Mouse (Mus musculus) midbrain, embryonic 15.5 days (tissue): ENCODE results near the gene Eepd1. TPM values are rescaled to one million over a fixed set of nuclear protein-coding genes. Genes with fewer than 3 reads are reported as not detected.
A peak's percentile ranks its signal among the peaks of the same experiment; 100 is the strongest.

Experiments used
- ATAC-seq: fragments of 200-750 bp; cut with Nextera tagmentation; replicated peaks from 2 replicates; pipeline ENCODE4 v1.8.0; 2017; ENCODE audit warnings: moderate TSS enrichment
- H3K27ac ChIP-seq: fragments of 300-500 bp; sonication (generic); 2 replicates; pipeline ENCODE4 v1.5.1; 2015; ENCODE audit warnings: mild to moderate bottlenecking, inconsistent platforms
- H3K27me3 ChIP-seq: fragments of 300-500 bp; sonication (generic); replicated peaks from 2 replicates; pipeline ENCODE4 v1.6.1; 2015; ENCODE audit warnings: inconsistent platforms
- H3K36me3 ChIP-seq: fragments of 300-500 bp; sonication (generic); replicated peaks from 2 replicates; pipeline ENCODE4 v1.6.1; 2015; ENCODE audit warnings: inconsistent platforms
- H3K4me1 ChIP-seq: fragments of 300-500 bp; sonication (generic); 2 replicates; pipeline ENCODE4 v1.6.1; 2015; ENCODE audit warnings: inconsistent platforms
- H3K4me2 ChIP-seq: fragments of 300-500 bp; sonication (generic); 2 replicates; pipeline ENCODE4 v1.6.1; 2015; ENCODE audit warnings: inconsistent platforms, mild to moderate bottlenecking, moderate library complexity
- H3K4me3 ChIP-seq: fragments of 300-500 bp; sonication (generic); 2 replicates; pipeline ENCODE4 v1.5.1; 2015; ENCODE audit warnings: mild to moderate bottlenecking, inconsistent platforms
- H3K9ac ChIP-seq: fragments of 300-500 bp; sonication (generic); 2 replicates; pipeline ENCODE4 v1.6.1; 2015; ENCODE audit warnings: mild to moderate bottlenecking, inconsistent platforms
- H3K9me3 ChIP-seq: fragments of 300-500 bp; sonication (generic); 2 replicates; pipeline ENCODE4 v1.6.1; 2016; ENCODE audit warnings: inconsistent platforms
- WGBS: fragments of 180-500 bp; shearing (Covaris S2); methylation state at CpG from one replicate; pipeline ENCODE4 v1.1.7; 2015; ENCODE audit warnings: mixed read lengths; 5-methylcytosine and 5-hydroxymethylcytosine counted together
- polyA plus RNA-seq: library from polyadenylated mRNA; unstranded; fragments of >200 nt; fragmentation: Nextera tagmentation; extraction: Ambion mirVana; gene quantifications from 2 replicates; pipeline ENCODE4 v1.2.1, GENCODE M21; 2015

Gene Eepd1
- polyA plus RNA-seq, 1 experiment from 2014 or later, result 9.4 TPM

DNA sequence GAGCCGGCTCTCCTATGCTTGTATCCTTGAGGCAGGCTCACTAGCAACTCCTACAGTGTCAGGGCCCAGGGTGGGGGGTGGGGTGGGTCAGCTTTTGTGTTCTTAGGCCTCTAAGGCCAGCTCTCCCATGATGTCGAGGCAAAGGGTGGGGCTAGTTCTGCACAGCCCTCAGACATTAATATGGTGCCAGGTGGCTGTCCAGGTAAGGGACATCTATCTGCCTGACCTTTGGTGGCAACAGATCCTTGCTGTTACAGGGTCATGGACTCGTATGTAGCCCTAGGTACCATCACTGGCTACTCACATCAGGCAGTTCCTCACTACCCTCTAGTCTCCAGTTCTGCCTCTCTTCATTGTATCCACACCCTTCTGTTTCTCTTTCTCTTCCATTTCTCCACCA lies 87.4 kb downstream of the Eepd1 start:
- H3K9ac ChIP-seq, result no peak overlapping the region
- H3K9me3 ChIP-seq, result no peaks in the 10 kb centered on the region
- no peak overlapping the region for H3K27ac ChIP-seq
- no peaks in the 10 kb centered on the region for H3K36me3 ChIP-seq
- no peak for ATAC-seq
- H3K4me1 ChIP-seq, result peaks cover 6% of the 10 kb centered on the region; the same call in 1 of the 2 replicates
- 79% methylated on average over 3 of the region's 3 CpGs for WGBS
- H3K4me2 ChIP-seq, result no peak overlapping the region
- H3K4me3 ChIP-seq, result no peak overlapping the region
- H3K27me3 ChIP-seq, result no peaks in the 10 kb centered on the region

DNA sequence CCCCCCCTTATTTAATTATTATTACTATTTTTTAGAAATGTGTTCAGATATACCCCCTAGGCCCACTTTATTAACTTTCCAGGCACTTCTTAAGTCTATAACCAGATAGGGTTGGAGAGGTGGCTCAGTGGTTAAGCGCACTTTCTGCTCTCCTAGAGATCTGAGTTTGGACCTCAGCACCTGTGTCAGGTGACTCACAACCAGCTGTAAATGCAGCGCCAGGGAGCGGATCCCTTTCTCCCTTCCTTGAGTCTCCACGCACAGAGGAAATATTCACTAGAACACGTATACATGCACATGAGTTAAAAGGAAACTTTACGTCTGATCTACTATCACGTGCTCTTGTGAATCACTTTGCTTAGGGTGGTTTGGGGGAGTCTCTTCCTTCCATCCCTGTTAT lies 88.7 kb downstream of the Eepd1 start:
- no peak overlapping the region for H3K4me3 ChIP-seq
- no peak for ATAC-seq
- H3K27me3 ChIP-seq, result no peaks in the 10 kb centered on the region
- no peak overlapping the region for H3K9ac ChIP-seq
- H3K4me2 ChIP-seq, result no peak overlapping the region
- peaks cover 6% of the 10 kb centered on the region; the same call in 1 of the 2 replicates for H3K4me1 ChIP-seq
- no peaks in the 10 kb centered on the region for H3K9me3 ChIP-seq
- no peak overlapping the region for H3K27ac ChIP-seq
- WGBS, result 96% methylated on average over 7 of the region's 7 CpGs
- no peaks in the 10 kb centered on the region for H3K36me3 ChIP-seq

DNA sequence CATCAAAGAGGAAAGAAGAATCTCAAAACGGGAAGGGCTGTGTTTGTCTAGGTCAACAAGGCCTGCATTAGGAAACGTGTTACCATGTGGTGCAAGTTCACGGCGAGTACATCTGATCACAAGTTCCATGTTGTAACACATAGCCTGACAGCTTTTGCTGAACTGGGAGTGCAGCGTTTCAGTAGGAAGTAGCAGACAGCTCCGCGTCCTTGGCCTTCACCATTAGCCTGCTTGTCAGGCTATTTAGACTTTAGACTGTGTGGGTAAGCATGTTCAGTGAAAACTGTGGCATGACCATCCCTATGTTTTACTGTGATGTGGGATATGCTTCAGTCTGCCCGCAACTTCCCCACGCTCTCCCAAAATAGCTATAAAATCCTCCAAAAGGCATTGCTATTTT lies 89.1 kb downstream of the Eepd1 start:
- Histone ChIP-seq H3K36me3 (no peaks in the 10 kb centered on the region), H3K9ac (no peak overlapping the region), H3K27me3 (no peaks in the 10 kb centered on the region), H3K27ac (no peak overlapping the region), H3K4me1 (peaks cover 6% of the 10 kb centered on the region; the same call in 1 of the 2 replicates), H3K4me2 (no peak overlapping the region), H3K9me3 (no peaks in the 10 kb centered on the region), H3K4me3 (no peak overlapping the region)
- no peak for ATAC-seq
- WGBS, result 89% methylated on average over 9 of the region's 9 CpGs

DNA sequence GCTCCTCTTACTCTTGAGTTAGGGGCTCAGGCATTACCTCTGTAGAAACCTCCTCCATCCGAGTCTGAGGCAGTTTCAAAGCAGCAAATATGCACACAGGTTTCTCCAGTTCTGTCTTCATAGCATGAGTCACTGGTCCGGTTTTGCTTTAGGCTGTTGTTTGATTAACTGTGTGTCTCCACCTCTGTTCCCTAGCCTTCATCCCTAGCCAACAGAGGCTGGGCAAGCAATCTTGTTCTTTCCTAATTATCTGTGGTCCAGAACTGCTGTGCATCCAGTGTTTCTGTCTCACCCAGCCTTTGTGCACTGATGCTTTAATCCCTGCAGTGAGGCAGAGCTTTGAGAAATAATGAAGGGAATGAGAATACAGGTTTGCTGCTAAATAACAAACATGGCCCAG lies 90.0 kb downstream of the Eepd1 start:
- ATAC-seq, result peak; percentile 62
- H3K36me3 ChIP-seq, result no peaks in the 10 kb centered on the region
- 43% methylated on average over 2 of the region's 2 CpGs for WGBS
- H3K27ac ChIP-seq, result no peak overlapping the region
- no peaks in the 10 kb centered on the region for H3K9me3 ChIP-seq
- H3K4me1 ChIP-seq, result peaks cover 6% of the 10 kb centered on the region; the same call in 1 of the 2 replicates
- H3K9ac ChIP-seq, result no peak overlapping the region
- no peaks in the 10 kb centered on the region for H3K27me3 ChIP-seq
- no peak overlapping the region for H3K4me3 ChIP-seq
- no peak overlapping the region for H3K4me2 ChIP-seq

DNA sequence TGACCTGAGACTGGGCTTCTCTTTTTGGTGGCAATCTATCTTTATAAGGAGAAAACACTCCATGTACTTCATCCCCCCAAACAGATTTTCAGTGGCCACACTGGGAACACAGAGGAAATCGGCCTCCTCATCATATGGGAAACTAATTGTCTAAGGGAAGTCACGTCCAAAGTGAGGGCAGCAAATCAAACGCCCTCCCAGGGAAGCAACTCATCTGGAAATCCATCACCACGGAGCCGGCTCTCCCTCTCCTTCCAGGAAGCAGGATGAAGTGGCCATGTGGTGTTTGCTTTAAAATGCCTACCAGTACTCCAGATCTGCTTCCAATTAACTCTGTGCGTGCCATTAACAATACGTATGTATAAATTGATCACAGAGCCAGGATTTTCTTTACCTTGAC lies 92.4 kb downstream of the Eepd1 start:
- no peaks in the 10 kb centered on the region for H3K27me3 ChIP-seq
- no peak for ATAC-seq
- no peak overlapping the region for H3K9ac ChIP-seq
- WGBS, result 54% methylated on average over 7 of the region's 7 CpGs
- H3K27ac ChIP-seq, result no peak overlapping the region
- no peak overlapping the region for H3K4me2 ChIP-seq
- H3K4me3 ChIP-seq, result no peak overlapping the region
- peaks cover 6% of the 10 kb centered on the region; the same call in 1 of the 2 replicates for H3K4me1 ChIP-seq
- H3K36me3 ChIP-seq, result no peaks in the 10 kb centered on the region
- no peaks in the 10 kb centered on the region for H3K9me3 ChIP-seq

DNA sequence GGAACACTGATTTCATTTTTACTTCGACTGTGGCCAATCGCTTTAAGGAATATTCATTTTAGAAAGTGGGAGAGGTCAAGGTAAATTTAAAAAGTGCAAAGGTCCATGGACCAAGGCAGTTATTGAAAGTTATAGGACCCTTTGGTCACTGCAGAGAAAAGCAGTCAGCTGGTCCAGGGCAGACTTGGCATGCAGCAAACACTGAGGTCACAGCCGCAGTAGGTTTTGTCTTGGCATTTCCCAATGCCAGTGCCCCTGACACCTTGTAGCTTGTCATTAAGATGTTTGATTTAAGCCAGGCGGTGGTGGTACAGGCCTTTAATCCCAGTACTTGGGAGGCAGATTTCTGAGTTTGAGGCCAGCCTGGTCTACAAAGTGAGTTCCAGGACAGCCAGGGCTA lies 92.8 kb downstream of the Eepd1 start:
- Histone ChIP-seq H3K36me3 (no peaks in the 10 kb centered on the region), H3K27ac (no peak overlapping the region), H3K27me3 (no peaks in the 10 kb centered on the region), H3K9me3 (no peaks in the 10 kb centered on the region), H3K4me1 (peaks cover 6% of the 10 kb centered on the region; the same call in 1 of the 2 replicates), H3K9ac (no peak overlapping the region), H3K4me3 (no peak overlapping the region), H3K4me2 (no peak overlapping the region)
- ATAC-seq, result no peak
- 77% methylated on average over 4 of the region's 4 CpGs for WGBS

DNA sequence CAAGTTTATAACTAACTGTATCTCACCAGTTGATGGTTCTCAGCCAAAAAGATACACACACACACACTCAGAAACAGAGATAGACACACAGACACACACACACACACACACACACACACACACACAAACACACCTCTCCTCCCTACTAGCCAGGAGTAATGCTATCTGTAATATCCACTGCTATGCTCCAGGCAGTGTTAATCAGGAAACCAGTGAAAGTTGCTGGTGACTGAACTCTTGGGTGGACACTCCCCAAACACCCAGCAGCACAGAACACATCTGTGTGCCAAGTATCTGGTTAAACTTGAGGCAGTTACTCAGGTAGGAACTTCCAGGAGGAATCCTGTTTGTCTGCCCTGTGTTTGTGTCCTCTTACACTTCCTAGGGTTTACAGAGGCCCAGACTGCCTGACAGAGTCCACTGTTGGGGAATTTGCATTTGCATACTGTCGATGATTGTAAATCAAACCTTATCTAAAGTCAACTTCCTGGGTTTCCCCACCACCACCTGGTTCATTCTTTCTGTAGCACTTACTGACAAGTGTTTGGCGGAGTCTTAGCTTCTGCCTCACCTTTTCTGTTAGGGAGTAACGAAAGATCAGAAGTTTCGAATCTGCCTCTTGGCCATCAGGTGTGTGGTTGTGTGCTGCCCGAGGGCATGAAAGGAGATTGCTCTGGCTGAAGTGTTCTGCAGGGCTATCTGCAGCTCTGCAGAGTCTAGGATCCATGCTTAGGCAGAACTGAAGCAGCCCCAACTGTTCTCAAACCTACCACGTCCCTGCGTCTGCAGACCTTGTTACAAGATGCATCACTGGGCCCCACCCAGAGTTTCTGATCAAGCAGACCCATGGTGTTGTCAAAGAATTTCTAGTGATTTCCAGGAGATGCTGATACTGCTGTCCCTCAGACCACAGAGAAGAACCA lies 97.6 kb downstream of the Eepd1 start:
- Histone ChIP-seq H3K4me3 (no peak overlapping the region), H3K27me3 (no peaks in the 10 kb centered on the region), H3K9ac (no peak overlapping the region), H3K27ac (no peak overlapping the region), H3K9me3 (no peaks in the 10 kb centered on the region), H3K4me2 (no peak overlapping the region), H3K36me3 (no peaks in the 10 kb centered on the region), H3K4me1 (no peaks in the 10 kb centered on the region)
- 92% methylated on average over 7 of the region's 7 CpGs for WGBS
- ATAC-seq, result no peak

DNA sequence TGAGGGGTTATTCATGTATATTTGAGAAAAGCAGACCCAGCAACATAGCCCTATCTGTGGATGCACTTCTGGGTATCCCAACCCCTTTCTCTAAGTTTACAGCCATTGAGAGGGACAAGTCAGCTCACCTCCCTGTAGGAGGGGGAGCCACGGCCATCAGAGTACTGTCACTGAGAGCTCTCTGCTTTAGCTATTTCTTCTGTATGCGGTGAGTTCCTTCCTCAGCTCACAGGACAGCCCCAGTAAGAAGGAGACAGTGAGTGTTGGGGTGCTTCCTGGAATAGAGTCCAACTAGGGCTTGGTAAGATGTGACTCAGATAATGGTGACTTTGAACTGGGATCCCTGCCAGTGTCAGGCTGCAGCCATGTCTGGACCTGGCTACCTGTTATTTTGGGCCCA lies 102.3 kb downstream of the Eepd1 start:
- H3K36me3 ChIP-seq, result no peaks in the 10 kb centered on the region
- 93% methylated on average over 2 of the region's 2 CpGs for WGBS
- H3K4me2 ChIP-seq, result no peak overlapping the region
- no peak for ATAC-seq
- no peaks in the 10 kb centered on the region for H3K27me3 ChIP-seq
- no peaks in the 10 kb centered on the region for H3K4me1 ChIP-seq
- H3K9ac ChIP-seq, result no peak overlapping the region
- no peaks in the 10 kb centered on the region for H3K9me3 ChIP-seq
- no peak overlapping the region for H3K27ac ChIP-seq
- H3K4me3 ChIP-seq, result no peak overlapping the region

DNA sequence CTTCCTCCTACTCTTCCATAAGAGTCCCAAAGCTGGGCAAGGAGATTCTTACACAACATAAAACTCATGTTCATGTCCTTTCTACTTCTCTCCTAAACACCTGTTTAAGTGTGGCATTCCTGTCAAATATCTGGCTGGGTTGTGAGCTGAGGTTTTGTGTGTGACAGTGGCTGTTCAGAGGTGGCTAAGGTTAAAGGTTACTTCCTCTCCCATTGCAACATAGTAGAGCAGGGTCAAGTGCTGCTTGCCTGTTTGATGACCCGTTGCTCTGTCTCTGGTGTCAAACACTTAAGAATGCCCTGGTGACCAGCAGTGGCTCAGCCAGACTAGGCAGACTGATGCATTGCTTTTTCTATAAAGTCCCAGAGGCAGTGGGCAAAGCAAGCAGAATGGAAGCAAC lies 104.3 kb downstream of the Eepd1 start:
- no peak overlapping the region for H3K27ac ChIP-seq
- no peaks in the 10 kb centered on the region for H3K27me3 ChIP-seq
- no peaks in the 10 kb centered on the region for H3K4me1 ChIP-seq
- H3K4me3 ChIP-seq, result no peak overlapping the region
- H3K9ac ChIP-seq, result no peak overlapping the region
- no peak for ATAC-seq
- WGBS, result 79% methylated on average over 1 of the region's 1 CpGs
- no peak overlapping the region for H3K4me2 ChIP-seq
- H3K9me3 ChIP-seq, result no peaks in the 10 kb centered on the region
- no peaks in the 10 kb centered on the region for H3K36me3 ChIP-seq

DNA sequence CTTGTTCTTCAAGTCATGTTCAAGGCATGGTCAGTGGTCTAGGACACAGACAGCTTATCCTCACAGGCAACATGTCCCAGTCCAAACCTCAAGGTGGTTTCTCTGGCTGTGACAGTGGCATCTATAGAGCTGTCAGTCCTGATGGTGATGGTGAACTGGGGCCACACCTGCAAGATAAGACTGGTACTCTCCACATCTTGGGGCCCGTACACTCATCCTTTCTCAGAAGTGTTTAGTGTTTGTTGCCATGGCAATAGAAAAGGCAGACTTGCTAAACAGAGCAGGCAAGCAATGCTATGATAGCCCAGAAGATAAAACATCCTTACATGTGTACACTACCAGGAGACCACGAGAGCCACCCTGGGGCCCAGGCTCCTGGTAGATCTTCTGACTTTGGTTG lies 107.2 kb downstream of the Eepd1 start:
- no peak for ATAC-seq
- peaks cover 7% of the 10 kb centered on the region for H3K4me1 ChIP-seq
- H3K27me3 ChIP-seq, result no peaks in the 10 kb centered on the region
- no peak overlapping the region for H3K27ac ChIP-seq
- WGBS, result 92% methylated on average over 2 of the region's 2 CpGs
- no peaks in the 10 kb centered on the region for H3K36me3 ChIP-seq
- no peaks in the 10 kb centered on the region for H3K9me3 ChIP-seq
- no peak overlapping the region for H3K4me3 ChIP-seq
- H3K4me2 ChIP-seq, result no peak overlapping the region
- H3K9ac ChIP-seq, result no peak overlapping the region

DNA sequence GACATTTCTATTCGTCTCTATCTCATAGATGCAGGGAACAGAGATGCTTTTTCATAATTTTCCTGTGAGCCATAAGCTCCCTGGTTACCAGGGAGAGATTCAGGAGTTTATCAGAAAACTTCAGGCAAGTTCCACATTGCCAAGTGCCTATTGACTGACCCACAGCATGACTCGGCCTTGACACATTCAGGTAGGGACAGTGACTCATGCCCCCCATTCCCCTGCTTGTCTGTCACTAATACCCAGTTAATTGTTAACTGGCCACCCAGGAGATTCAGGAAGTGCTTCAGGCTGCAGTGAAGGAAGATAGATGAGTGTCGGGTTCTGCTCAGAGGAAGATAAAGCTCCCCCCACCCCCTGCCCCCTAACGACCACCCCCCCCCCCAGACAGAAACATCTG lies 109.4 kb downstream of the Eepd1 start:
- H3K27me3 ChIP-seq, result no peaks in the 10 kb centered on the region
- H3K4me3 ChIP-seq, result no peak overlapping the region
- WGBS, result 65% methylated on average over 4 of the region's 4 CpGs
- H3K4me1 ChIP-seq, result peaks cover 7% of the 10 kb centered on the region
- no peak overlapping the region for H3K9ac ChIP-seq
- no peaks in the 10 kb centered on the region for H3K36me3 ChIP-seq
- no peak overlapping the region for H3K4me2 ChIP-seq
- ATAC-seq, result no peak
- H3K27ac ChIP-seq, result no peak overlapping the region
- no peaks in the 10 kb centered on the region for H3K9me3 ChIP-seq

DNA sequence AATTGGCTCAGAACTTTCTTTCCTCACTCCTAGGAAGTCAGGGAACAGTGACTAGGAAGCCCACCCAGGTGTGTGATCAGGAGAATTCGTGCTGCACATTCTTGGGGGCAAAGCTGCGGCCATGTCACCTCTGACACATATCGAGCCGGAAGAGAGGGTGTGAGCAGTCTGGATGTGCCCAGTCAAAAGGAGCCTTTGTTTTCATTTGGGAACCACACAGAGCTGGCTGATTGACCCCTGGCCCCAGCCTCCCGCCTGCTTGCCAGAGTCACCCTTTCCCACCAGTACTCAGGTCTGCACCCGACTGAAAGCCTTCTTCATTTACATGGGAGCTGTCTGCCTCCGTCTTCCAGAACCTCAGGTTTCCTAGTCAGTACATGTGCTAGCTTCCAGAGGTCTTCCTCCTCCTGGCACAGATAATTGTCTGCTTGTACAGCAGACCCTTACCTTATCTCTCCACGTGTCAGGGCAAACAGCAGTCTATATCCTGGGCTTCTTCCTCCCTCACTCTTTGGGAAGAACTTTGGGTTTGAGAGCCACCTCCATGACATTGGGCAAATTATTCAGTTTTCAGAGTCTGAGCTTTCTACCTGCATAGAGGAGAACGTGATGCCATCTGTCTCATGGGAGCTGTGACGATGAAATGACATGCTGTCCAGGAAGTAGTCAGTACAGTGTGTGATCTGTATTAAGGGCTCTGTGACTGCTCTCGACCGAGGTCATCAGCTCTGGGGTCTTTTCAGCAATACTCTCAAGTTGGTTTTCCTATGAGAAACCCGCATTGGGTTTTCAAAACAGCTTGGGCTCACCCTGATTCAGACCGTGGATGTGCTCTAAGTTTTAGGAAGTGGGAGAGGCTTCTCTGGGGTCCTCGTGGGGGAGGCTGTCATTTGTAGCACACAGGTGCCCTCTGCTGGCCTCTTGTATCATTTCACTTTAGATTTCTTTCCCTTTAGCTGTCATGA lies 110.3 kb downstream of the Eepd1 start:
- H3K27ac ChIP-seq, result no peak overlapping the region
- H3K9me3 ChIP-seq, result no peaks in the 10 kb centered on the region
- H3K9ac ChIP-seq, result no peak overlapping the region
- H3K36me3 ChIP-seq, result no peaks in the 10 kb centered on the region
- H3K4me3 ChIP-seq, result no peak overlapping the region
- peak overlapping the region; percentile 38 for H3K4me2 ChIP-seq
- peak; percentile 83 for ATAC-seq
- peaks cover 7% of the 10 kb centered on the region for H3K4me1 ChIP-seq
- no peaks in the 10 kb centered on the region for H3K27me3 ChIP-seq
- WGBS, result 32% methylated on average over 15 of the region's 15 CpGs
